Mouse (Mus musculus): Measurements from ENCODE around the gene Ints13. TPM values are rescaled to one million over a fixed set of nuclear protein-coding genes. Genes with fewer than 3 reads are reported as not detected.

The Ints13 gene
- polyA plus RNA-seq, 1 experiment from 2014 or later = 43.9 TPM

DNA sequence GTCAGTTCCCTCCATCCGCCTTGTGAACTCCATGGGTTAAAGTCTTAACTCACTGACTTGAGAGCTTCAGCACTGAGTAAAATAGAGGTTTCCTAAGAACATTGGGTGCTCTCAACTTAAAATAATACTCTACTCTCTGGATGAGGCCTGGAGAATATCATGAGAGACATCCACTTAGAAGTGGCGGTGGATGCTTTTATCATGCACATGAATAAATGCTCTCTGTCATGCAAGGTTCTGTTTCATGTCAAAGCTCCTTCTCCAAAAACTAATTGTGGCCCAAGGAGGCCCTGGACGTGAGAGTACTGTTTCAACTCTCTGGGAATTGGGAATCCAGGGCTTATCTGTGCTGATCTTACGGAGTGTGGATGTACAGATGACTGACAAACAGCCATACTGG, 40.5 kb downstream of the Ints13 start:
- no peak overlapping the region for H3K27ac ChIP-seq (replicated peaks)
- no peaks in the 10 kb centered on the region for H3K27me3 ChIP-seq
- H3K4me3 ChIP-seq = no peak overlapping the region
- no peak overlapping the region for H3K4me2 ChIP-seq
- H3K9ac ChIP-seq = no peak overlapping the region
- H3K36me3 ChIP-seq = no peaks in the 10 kb centered on the region
- ATAC-seq (ENCODE audit: low FRiP score, low read depth) = no peak
- WGBS = 96% methylated on average over 4 of the region's 4 CpGs
- H3K9me3 ChIP-seq = no peaks in the 10 kb centered on the region
- no peaks in the 10 kb centered on the region for H3K4me1 ChIP-seq (replicated peaks)

GRCm38 (mm10) chr6:146535501-146535900, 42.1 kb downstream of the Ints13 start:
- no peak overlapping the region for H3K4me2 ChIP-seq
- no peak overlapping the region for H3K27ac ChIP-seq (replicated peaks)
- no peaks in the 10 kb centered on the region for H3K9me3 ChIP-seq
- no peak overlapping the region for H3K9ac ChIP-seq
- H3K4me1 ChIP-seq (replicated peaks) = no peaks in the 10 kb centered on the region
- WGBS = 95% methylated on average over 5 of the region's 5 CpGs
- no peaks in the 10 kb centered on the region for H3K36me3 ChIP-seq
- H3K4me3 ChIP-seq = no peak overlapping the region
- H3K27me3 ChIP-seq = no peaks in the 10 kb centered on the region
- no peak for ATAC-seq (ENCODE audit: low FRiP score, low read depth)

DNA sequence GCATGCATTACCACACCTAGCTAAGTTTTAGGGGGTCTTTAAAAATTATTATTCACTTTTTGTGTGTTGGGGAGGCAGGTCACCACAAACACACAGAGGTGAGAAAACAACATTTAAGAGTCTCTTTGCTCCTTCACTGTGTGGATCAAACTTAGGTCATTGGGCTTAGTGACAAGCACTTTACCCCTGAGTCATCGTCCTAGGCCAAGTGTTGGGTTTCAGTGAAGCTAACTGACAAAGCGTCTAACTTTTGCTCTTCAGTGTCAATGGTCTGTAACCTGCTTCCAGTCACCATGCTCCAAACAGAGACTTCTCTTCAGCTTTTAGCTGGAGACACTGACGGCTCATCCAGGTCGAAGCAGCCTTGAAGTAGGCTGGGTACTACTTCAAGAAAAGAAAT, 44.5 kb downstream of the Ints13 start:
- no peaks in the 10 kb centered on the region for H3K27me3 ChIP-seq
- H3K4me3 ChIP-seq = no peak overlapping the region
- no peak overlapping the region for H3K27ac ChIP-seq (replicated peaks)
- H3K4me2 ChIP-seq = no peak overlapping the region
- no peaks in the 10 kb centered on the region for H3K9me3 ChIP-seq
- no peaks in the 10 kb centered on the region for H3K36me3 ChIP-seq
- WGBS = 93% methylated on average over 4 of the region's 4 CpGs
- no peak for ATAC-seq (ENCODE audit: low FRiP score, low read depth)
- no peaks in the 10 kb centered on the region for H3K4me1 ChIP-seq (replicated peaks)
- H3K9ac ChIP-seq = no peak overlapping the region

DNA sequence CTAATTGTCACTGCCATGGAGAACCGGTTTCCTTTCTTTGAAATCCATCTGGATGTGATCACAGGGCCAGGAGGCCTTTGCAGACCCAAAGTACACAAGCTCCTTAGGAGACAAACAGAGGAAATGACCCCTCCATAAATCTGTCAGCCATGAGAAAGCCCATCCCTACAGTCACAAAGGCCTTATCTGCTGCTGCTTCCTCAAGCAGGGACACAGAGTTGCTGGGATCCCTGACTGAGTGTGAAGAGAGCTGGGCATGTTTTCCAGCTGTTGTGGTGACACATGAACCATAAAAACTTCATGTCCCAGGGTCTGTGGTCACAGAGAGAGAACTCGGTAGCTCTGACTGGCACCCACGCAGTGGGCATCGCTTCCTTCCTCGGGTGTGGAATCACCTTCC, 46.9 kb downstream of the Ints13 start:
- no peak overlapping the region for H3K9ac ChIP-seq
- H3K9me3 ChIP-seq = no peaks in the 10 kb centered on the region
- H3K27ac ChIP-seq (replicated peaks) = no peak overlapping the region
- no peak overlapping the region for H3K4me3 ChIP-seq
- no peaks in the 10 kb centered on the region for H3K27me3 ChIP-seq
- H3K36me3 ChIP-seq = no peaks in the 10 kb centered on the region
- H3K4me2 ChIP-seq = no peak overlapping the region
- no peaks in the 10 kb centered on the region for H3K4me1 ChIP-seq (replicated peaks)
- WGBS = 68% methylated on average over 5 of the region's 5 CpGs
- no peak for ATAC-seq (ENCODE audit: low FRiP score, low read depth)

- Histone ChIP-seq H3K9me3 (no peaks in the 10 kb centered on the region), H3K4me2 (no peak overlapping the region), H3K27me3 (no peaks in the 10 kb centered on the region), H3K36me3 (no peaks in the 10 kb centered on the region), H3K27ac (replicated peaks) (no peak overlapping the region), H3K4me3 (no peak overlapping the region), H3K4me1 (replicated peaks) (no peaks in the 10 kb centered on the region), H3K9ac (no peak overlapping the region)
- ATAC-seq (ENCODE audit: low FRiP score, low read depth) = no peak
- WGBS = 82% methylated on average over 7 of the region's 7 CpGs
Measured at GRCm38 (mm10) chr6:146530363-146530762, 47.3 kb downstream of the Ints13 start.

GRCm38 (mm10) chr6:146527537-146527936, 50.1 kb downstream of the Ints13 start:
- Histone ChIP-seq H3K27ac (replicated peaks) (no peak overlapping the region), H3K27me3 (no peaks in the 10 kb centered on the region), H3K9me3 (no peaks in the 10 kb centered on the region), H3K4me2 (no peak overlapping the region), H3K4me3 (no peak overlapping the region), H3K4me1 (replicated peaks) (no peaks in the 10 kb centered on the region), H3K36me3 (no peaks in the 10 kb centered on the region), H3K9ac (no peak overlapping the region)
- no peak for ATAC-seq (ENCODE audit: low FRiP score, low read depth)
- WGBS = 89% methylated on average over 2 of the region's 2 CpGs

- WGBS = 83% methylated on average over 2 of the region's 2 CpGs
- Histone ChIP-seq H3K4me3 (no peak overlapping the region), H3K27me3 (no peaks in the 10 kb centered on the region), H3K36me3 (no peaks in the 10 kb centered on the region), H3K4me1 (replicated peaks) (no peaks in the 10 kb centered on the region), H3K27ac (replicated peaks) (no peak overlapping the region), H3K9ac (no peak overlapping the region), H3K9me3 (no peaks in the 10 kb centered on the region), H3K4me2 (no peak overlapping the region)
- no peak for ATAC-seq (ENCODE audit: low FRiP score, low read depth)
Measured at GRCm38 (mm10) chr6:146525500-146525899, 52.1 kb downstream of the Ints13 start.

DNA sequence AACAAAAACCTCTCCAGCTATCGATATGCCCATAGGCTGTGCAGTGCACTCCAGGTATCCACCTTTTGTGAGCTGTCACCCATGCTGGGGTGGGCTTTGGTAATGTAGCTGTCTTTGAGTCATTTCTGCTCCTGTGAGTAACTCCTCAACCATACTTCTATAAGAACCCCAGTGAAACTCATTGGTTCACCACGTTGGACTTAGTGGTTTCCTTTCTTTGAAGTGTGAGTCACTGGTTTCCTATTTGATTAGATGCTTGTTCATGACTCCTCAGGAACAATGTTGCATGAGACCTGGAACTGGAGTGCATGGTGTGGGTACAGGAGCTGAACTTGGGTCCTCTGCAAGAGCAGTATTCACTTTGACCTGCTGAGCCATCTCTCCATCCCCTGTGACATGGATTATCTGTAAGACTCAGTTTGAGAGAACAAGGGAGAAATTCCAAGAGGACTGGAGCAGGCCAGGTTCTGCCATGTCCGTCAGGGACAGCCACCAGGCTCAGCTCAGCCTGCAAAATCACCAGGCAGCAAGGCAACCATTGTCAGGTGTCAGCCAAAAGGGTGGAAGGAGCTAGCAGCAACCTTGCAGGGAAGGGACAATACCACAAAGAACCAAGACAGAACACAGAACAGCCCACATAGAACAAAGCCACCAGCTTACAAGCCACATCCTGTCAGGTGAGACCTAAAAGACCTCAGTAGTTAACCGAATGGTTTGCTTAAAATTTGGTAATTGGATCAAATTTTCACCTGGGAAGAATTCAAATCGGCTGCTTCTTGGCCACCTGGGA, 56.0 kb downstream of the Ints13 start:
- no peak overlapping the region for H3K27ac ChIP-seq (replicated peaks)
- no peak overlapping the region for H3K9ac ChIP-seq
- no peaks in the 10 kb centered on the region for H3K27me3 ChIP-seq
- no peaks in the 10 kb centered on the region for H3K4me1 ChIP-seq (replicated peaks)
- H3K4me2 ChIP-seq = no peak overlapping the region
- WGBS = 84% methylated on average over 5 of the region's 5 CpGs
- ATAC-seq (ENCODE audit: low FRiP score, low read depth) = no peak
- no peaks in the 10 kb centered on the region for H3K36me3 ChIP-seq
- no peaks in the 10 kb centered on the region for H3K9me3 ChIP-seq
- H3K4me3 ChIP-seq = no peak overlapping the region

- Histone ChIP-seq H3K27ac (replicated peaks) (no peak overlapping the region), H3K9ac (no peak overlapping the region), H3K27me3 (no peaks in the 10 kb centered on the region), H3K36me3 (no peaks in the 10 kb centered on the region), H3K9me3 (no peaks in the 10 kb centered on the region), H3K4me2 (no peak overlapping the region), H3K4me1 (replicated peaks) (no peaks in the 10 kb centered on the region), H3K4me3 (no peak overlapping the region)
- ATAC-seq (ENCODE audit: low FRiP score, low read depth) = no peak
- WGBS = 68% methylated on average over 2 of the region's 2 CpGs
Measured at GRCm38 (mm10) chr6:146519019-146519418, 58.6 kb downstream of the Ints13 start.

DNA sequence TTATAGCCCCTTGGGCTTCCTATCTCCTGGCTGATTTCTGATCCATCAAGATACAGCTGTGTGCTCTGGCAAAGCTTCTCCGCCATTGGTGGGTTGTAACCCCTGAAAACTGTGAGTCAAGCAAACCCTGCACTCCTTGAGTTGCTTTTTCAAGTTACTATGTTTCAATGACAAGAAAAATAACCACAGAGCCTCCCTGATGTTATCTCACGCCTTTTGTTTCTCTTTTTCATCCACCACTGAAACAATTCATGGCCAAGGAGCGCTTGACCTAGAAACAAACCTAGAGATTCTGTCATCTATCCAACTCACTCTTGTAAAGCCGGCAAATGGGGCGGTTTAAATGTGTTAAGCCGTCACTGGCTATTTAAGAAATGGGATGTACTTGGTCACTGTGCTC, 61.7 kb downstream of the Ints13 start:
- Histone ChIP-seq H3K27me3 (no peaks in the 10 kb centered on the region), H3K9me3 (no peaks in the 10 kb centered on the region), H3K27ac (replicated peaks) (no peak overlapping the region), H3K4me2 (no peak overlapping the region), H3K36me3 (no peaks in the 10 kb centered on the region), H3K4me1 (replicated peaks) (no peaks in the 10 kb centered on the region), H3K4me3 (no peak overlapping the region), H3K9ac (no peak overlapping the region)
- no peak for ATAC-seq (ENCODE audit: low FRiP score, low read depth)
- 78% methylated on average over 6 of the region's 6 CpGs for WGBS

DNA sequence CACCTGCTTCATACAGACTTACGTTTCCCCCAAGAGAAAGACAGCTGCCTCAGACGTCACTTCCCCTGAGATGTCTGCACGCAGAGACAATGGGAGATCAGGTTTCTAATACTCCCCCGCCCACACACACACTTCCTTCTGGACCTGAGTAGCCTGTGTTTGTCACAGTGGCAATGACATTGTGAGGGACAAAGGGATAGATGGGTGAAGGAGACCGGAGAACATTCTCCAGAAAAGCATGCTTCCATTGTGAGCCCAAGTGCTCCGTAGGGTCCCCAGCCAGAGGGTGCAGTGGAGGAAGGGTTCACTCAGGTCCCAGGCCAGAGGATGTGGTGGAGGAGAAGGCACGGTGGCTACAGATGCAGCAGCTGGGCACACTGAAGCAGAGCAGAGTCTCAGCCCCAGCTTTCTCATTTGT, 63.1 kb downstream of the Ints13 start:
- 57% methylated on average over 7 of the region's 7 CpGs for WGBS
- H3K9ac ChIP-seq = no peak overlapping the region
- no peak overlapping the region for H3K4me2 ChIP-seq
- H3K4me1 ChIP-seq (replicated peaks) = no peaks in the 10 kb centered on the region
- no peaks in the 10 kb centered on the region for H3K27me3 ChIP-seq
- H3K27ac ChIP-seq (replicated peaks) = no peak overlapping the region
- H3K36me3 ChIP-seq = no peaks in the 10 kb centered on the region
- H3K9me3 ChIP-seq = no peaks in the 10 kb centered on the region
- H3K4me3 ChIP-seq = no peak overlapping the region
- ATAC-seq (ENCODE audit: low FRiP score, low read depth) = no peak

- H3K27ac ChIP-seq (replicated peaks) = no peak overlapping the region
- H3K4me1 ChIP-seq (replicated peaks) = no peaks in the 10 kb centered on the region
- H3K27me3 ChIP-seq = no peaks in the 10 kb centered on the region
- H3K4me3 ChIP-seq = no peak overlapping the region
- no peak overlapping the region for H3K4me2 ChIP-seq
- no peak overlapping the region for H3K9ac ChIP-seq
- no peaks in the 10 kb centered on the region for H3K36me3 ChIP-seq
- no peaks in the 10 kb centered on the region for H3K9me3 ChIP-seq
- WGBS = 54% methylated on average over 5 of the region's 5 CpGs
- ATAC-seq (ENCODE audit: low FRiP score, low read depth) = no peak
Measured at GRCm38 (mm10) chr6:146513899-146514298, 63.7 kb downstream of the Ints13 start.

DNA sequence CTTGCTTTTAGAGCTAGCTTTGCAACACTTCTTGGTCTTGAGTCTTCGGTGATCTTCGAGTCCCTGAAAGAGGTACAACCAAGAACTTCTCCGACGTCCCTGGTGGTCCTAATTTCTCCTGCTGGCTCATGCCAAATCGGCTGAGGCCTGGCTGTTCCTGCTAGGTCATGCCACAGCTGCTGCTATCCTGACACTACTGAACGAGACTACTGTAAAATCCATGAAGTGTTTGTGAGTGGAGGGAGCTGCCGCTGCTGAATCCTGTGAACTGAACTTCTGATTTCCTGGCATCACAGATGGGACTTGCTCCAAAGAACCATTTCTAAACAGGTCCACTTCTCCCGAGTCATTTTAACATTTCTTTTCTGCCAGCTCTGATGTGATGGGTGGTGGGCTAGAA, 64.3 kb downstream of the Ints13 start:
- ATAC-seq (ENCODE audit: low FRiP score, low read depth) = no peak
- 92% methylated on average over 8 of the region's 8 CpGs for WGBS

More for the DNA sequence above, 64.3 kb downstream of the Ints13 start:
- Histone ChIP-seq H3K4me3 (no peak overlapping the region), H3K36me3 (no peaks in the 10 kb centered on the region), H3K9ac (no peak overlapping the region), H3K4me2 (no peak overlapping the region), H3K27ac (replicated peaks) (no peak overlapping the region), H3K9me3 (no peaks in the 10 kb centered on the region), H3K27me3 (no peaks in the 10 kb centered on the region), H3K4me1 (replicated peaks) (no peaks in the 10 kb centered on the region)

All from hindbrain, embryonic 15.5 days (tissue).